17 mouse cellular contexts compared by ENCODE assay signal in the genomic region with DNA sequence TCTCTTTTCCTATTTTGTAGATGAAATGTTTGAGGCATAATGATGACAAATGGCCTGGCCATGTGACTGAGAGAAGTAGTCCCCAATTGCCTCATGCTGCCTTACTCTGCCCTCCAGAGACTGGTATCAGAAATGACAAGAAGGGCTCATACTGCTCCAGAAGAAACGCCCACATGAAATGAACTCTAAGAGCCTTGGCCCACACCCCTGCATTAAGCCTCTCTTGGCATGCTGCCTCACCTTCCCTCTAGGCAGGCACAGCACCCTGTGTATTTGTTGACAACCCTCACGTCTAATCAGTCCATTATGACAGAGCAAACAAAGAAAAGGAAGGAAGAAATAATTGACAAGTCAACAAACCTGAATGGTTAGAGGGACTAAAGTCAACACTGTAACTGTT. TPM values are rescaled to one million over a fixed set of nuclear protein-coding genes. Genes with fewer than 3 reads are reported as not detected.
A peak's percentile ranks its signal among the peaks of the same experiment; 100 is the strongest.
DNase-seq lines count a peak whose midpoint lies in the region; ATAC-seq and TF ChIP-seq lines count a peak whose summit lies in the region.
"Had no signal": no experiment of that assay in that cellular context is flagged by ENCODE, and none has a peak within 500 bp of the region (broad histone marks: within the 10 kb centered on the region; RNA-seq: fewer than 3 reads in every experiment).

No protein-coding gene starts in this region.

- no peaks in the 10 kb centered on the region for H3K36me3 ChIP-seq in CH12.LX (replicated peaks in 1 of 2; ENCODE audit: control insufficient read depth in 1 of 2, insufficient read depth in 1 of 2, low read length in 1 of 2)
- no peaks in the 10 kb centered on the region for H3K36me3 ChIP-seq in forebrain, embryonic 13.5 days (ENCODE audit: poor library complexity, severe bottlenecking)
- H3K36me3 ChIP-seq: kidney, embryonic 15.5 days had no signal

- TF ChIP-seq POLR2A in CH12.LX (IDR thresholded peaks at IDR 0.05; ENCODE audit: low read depth, low read length), result no peak

- ATAC-seq in forebrain, embryonic 13.5 days, result no peak

- DNase-seq in heart, adult 11 months, result peak; percentile 74
- no peak for DNase-seq in heart, adult 8-10 months (ENCODE audit: low spot score)
- DNase-seq in CH12.LX (ENCODE audit: extremely low read depth), result no peak
- peak; percentile 30 for DNase-seq in adrenal gland, postnatal 14 days
- DNase-seq in lung, postnatal 25 days (ENCODE audit: low spot score), result peak; percentile 20
- no peak for DNase-seq in spleen, postnatal 10 days (ENCODE audit: low spot score in 2 of 2)
- DNase-seq: B cell, adult 2 months; cerebellum, adult 9-10 months; right cerebral cortex, postnatal 4 days; thymus, postnatal 36 days had no signal

- no peaks in the 10 kb centered on the region for H3K79me2 ChIP-seq in CH12.LX (replicated peaks; ENCODE audit: control insufficient read depth, extremely low read depth, insufficient read depth, poor library complexity, severe bottlenecking)

- TF ChIP-seq CTCF in CH12.LX (conservative IDR thresholded peaks at IDR 0.05 in 1 of 2, IDR thresholded peaks at IDR 0.05 in 1 of 2; ENCODE audit: low read depth in 2 of 2, low read length in 2 of 2), result 0 out of 4 replicates have a peak, but pooled peaks of 1 of the 2 experiments have one; percentile 23

- peak; percentile 14 for TF ChIP-seq RAD21 in CH12.LX (IDR thresholded peaks at IDR 0.05; ENCODE audit: low read depth, low read length)

- H3K27me3 ChIP-seq in CH12.LX (replicated peaks), result peaks cover 1% of the 10 kb centered on the region
- H3K27me3 ChIP-seq in forebrain, embryonic 13.5 days, result peaks cover 43% of the 10 kb centered on the region
- H3K27me3 ChIP-seq: kidney, embryonic 15.5 days had no signal

- WGBS in forebrain, embryonic 13.5 days, result 48% methylated on average over 2 of the region's 2 CpGs

- no peak overlapping the region for H3K27ac ChIP-seq in CH12.LX (ENCODE audit: insufficient read depth, low read depth)
- H3K27ac ChIP-seq in forebrain, embryonic 13.5 days, result no peak overlapping the region
- H3K27ac ChIP-seq: kidney, embryonic 15.5 days; liver, embryonic 14.5 days had no signal

- dilution Hi-C loops in CH12.LX (cut with MboI; ENCODE audit: extremely low pct_ligation_motif_present, extremely low pct_unique_long_range_greater_than_20kb, low sequenced_read_pairs), result no loop called here

- peaks cover 9% of the 10 kb centered on the region for H3K9me3 ChIP-seq in CH12.LX (replicated peaks; ENCODE audit: low read length)
- H3K9me3 ChIP-seq in forebrain, embryonic 13.5 days (replicated peaks), result no peaks in the 10 kb centered on the region

- in situ Hi-C loops in CH12.LX (cut with MboI; ENCODE audit: low pct_ligation_motif_present, low pct_unique_long_range_greater_than_20kb, low sequenced_read_pairs), result no loop called here

- no peak overlapping the region for H3K9ac ChIP-seq in CH12.LX (ENCODE audit: insufficient read depth, low read depth)
- no peak overlapping the region for H3K9ac ChIP-seq in forebrain, embryonic 13.5 days
- H3K9ac ChIP-seq: kidney, embryonic 15.5 days; liver, embryonic 14.5 days had no signal

- no peak overlapping the region for H3K4me2 ChIP-seq in CH12.LX (ENCODE audit: insufficient read depth, low read depth, poor library complexity, severe bottlenecking)
- no peak overlapping the region for H3K4me2 ChIP-seq in forebrain, embryonic 13.5 days
- H3K4me2 ChIP-seq: kidney, embryonic 15.5 days; midbrain, embryonic 11.5 days had no signal

- TF ChIP-seq EP300 in CH12.LX (IDR thresholded peaks at IDR 0.05; ENCODE audit: low read length), result no peak

- no peaks in the 10 kb centered on the region; a peak in 1 of 4 replicates for H3K4me1 ChIP-seq in CH12.LX (ENCODE audit: control insufficient read depth in 1 of 2, insufficient read depth in 2 of 2)
- no peaks in the 10 kb centered on the region for H3K4me1 ChIP-seq in forebrain, embryonic 13.5 days

- H3K4me3 ChIP-seq in CH12.LX (replicated peaks in 1 of 3; ENCODE audit: low read depth in 2 of 3, low read length in 2 of 3, poor library complexity in 1 of 3), result no peak overlapping the region
- no peak overlapping the region for H3K4me3 ChIP-seq in forebrain, embryonic 13.5 days
- H3K4me3 ChIP-seq: kidney, embryonic 15.5 days had no signal

TF ChIP-seq in CH12.LX, 34 proteins besides CTCF, POLR2A, EP300 and RAD21:
- TF ChIP-seq TBP (conservative IDR thresholded peaks at IDR 0.05; ENCODE audit: low read depth, low read length) (no peak), GABPA (IDR thresholded peaks at IDR 0.05; ENCODE audit: insufficient replicate concordance, low read depth, low read length) (no peak), JUND (conservative IDR thresholded peaks at IDR 0.05; ENCODE audit: low read depth, low read length) (no peak), MAX (IDR thresholded peaks at IDR 0.05; ENCODE audit: low read length) (no peak), BHLHE40 (IDR thresholded peaks at IDR 0.05; ENCODE audit: low read depth, low read length) (no peak), MAFK (IDR thresholded peaks at IDR 0.05; ENCODE audit: insufficient replicate concordance, low read length) (no peak), CHD1 (IDR thresholded peaks at IDR 0.05; ENCODE audit: low read depth, low read length) (no peak), USF2 (conservative IDR thresholded peaks at IDR 0.05; ENCODE audit: low read depth, low read length) (no peak), ELF1 (IDR thresholded peaks at IDR 0.05; ENCODE audit: low read depth, low read length) (no peak), ZKSCAN1 (IDR thresholded peaks at IDR 0.05; ENCODE audit: borderline replicate concordance, low read depth, low read length) (no peak), TCF12 (IDR thresholded peaks at IDR 0.05; ENCODE audit: low read depth, low read length) (no peak), NRF1 (IDR thresholded peaks at IDR 0.05; ENCODE audit: low read depth, low read length) (no peak)

RNA-seq across cellular contexts. Expression of a gene that starts 57.2 kb away (rescaled TPM):
- not detected for total RNA-seq in heart, adult 8-10 months (2022)
- total RNA-seq in CH12.LX (2012; rRNA removed) (not detected in 2 replicates), CH12.LX (2014; rRNA removed) (not detected in 2 replicates)
- not detected in 2 replicates for polyA plus RNA-seq in CH12.LX (2012; ENCODE audit: insufficient read length, low read depth)
- total RNA-seq in adrenal gland, postnatal 14 days (2021), result not detected in 2 replicates
- polyA plus RNA-seq in forebrain, embryonic 13.5 days (2015; fragmentation: Nextera tagmentation; extraction: Ambion mirVana), result 143 and 203 TPM in 2 replicates
- total RNA-seq: ES-E14; granulocyte monocyte progenitor cell, adult 5-6 weeks had no signal
- polyA plus RNA-seq: heart, embryonic 16.5 days had no signal

Comparison
In these comparisons a context has a peak if more than half of its experiments do, and no peak if none do; other contexts are left out.
1. DNase-seq: peak in heart, adult 11 months (single experiment), adrenal gland, postnatal 14 days (single experiment) and lung, postnatal 25 days (single experiment); none in heart, adult 8-10 months (single experiment), CH12.LX (single experiment) and spleen, postnatal 10 days (0 of 2).